Mouse (Mus musculus) myocyte (in vitro differentiated cells): ENCODE measurements around the gene Las1l.

Source experiments
- CEBPB ChIP-seq: IDR thresholded peaks from 2 replicates; pipeline ENCODE4 v1.6.1; 2011; ENCODE audit warnings: mild to moderate bottlenecking, moderate library complexity; ENCODE audit not compliant: poor library complexity, insufficient read depth, severe bottlenecking
- MAX ChIP-seq: IDR thresholded peaks from one replicate; pipeline ENCODE4 v1.6.1; 2011; ENCODE audit warnings: low read depth, mild to moderate bottlenecking, control low read depth
- POLR2A ChIP-seq: IDR thresholded peaks from one replicate; pipeline ENCODE4 v1.6.1; 2011; ENCODE audit warnings: low read depth, mild to moderate bottlenecking, control low read depth, moderate library complexity; ENCODE audit not compliant: insufficient read length
- POLR2AphosphoS2 ChIP-seq: IDR thresholded peaks from one replicate; pipeline ENCODE4 v1.6.1; 2011; ENCODE audit warnings: low read depth, control low read depth; ENCODE audit not compliant: insufficient read length
- REST ChIP-seq: IDR thresholded peaks from one replicate; pipeline ENCODE4 v1.6.1; 2011; ENCODE audit warnings: mild to moderate bottlenecking, control low read depth, moderate library complexity; ENCODE audit not compliant: insufficient read depth, insufficient read length
- TCF3 ChIP-seq: IDR thresholded peaks from one replicate; pipeline ENCODE4 v1.6.1; 2011; ENCODE audit warnings: low read depth, control low read depth; ENCODE audit not compliant: insufficient read length
- USF1 ChIP-seq: IDR thresholded peaks from one replicate; pipeline ENCODE4 v1.6.1; 2011; ENCODE audit warnings: low read depth, mild to moderate bottlenecking, control low read depth, moderate library complexity

DNA sequence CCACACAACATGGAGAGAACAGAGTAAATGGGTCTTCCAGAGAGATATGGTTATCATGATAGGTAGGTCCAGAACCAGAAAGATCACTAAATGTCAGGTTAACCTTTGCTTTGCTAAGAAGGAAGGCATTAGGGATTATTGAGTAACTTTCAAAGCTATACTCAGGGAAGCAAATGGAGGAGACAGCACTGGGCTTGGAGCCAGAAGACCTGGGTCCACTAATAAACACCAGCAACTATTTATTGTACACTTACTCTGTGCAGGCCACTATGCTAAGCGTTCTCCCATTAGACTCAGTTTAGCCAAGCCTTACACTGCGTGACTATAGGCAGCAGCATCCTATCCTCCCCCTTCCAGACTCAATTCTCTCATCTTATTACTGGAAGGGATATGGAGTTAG, 11.3 kb downstream of the Las1l start:
- no peak for TF ChIP-seq MAX
- no peak for TF ChIP-seq POLR2A
- TF ChIP-seq REST: no peak
- no peak for TF ChIP-seq POLR2AphosphoS2
- no peak for TF ChIP-seq USF1
- TF ChIP-seq TCF3: no peak
- TF ChIP-seq CEBPB: no peak
